Mouse (Mus musculus) kidney, postnatal 14 days (tissue): ENCODE data around the gene Kctd20.
"Not testable (repeated sequence)": the region's sequence is repeated elsewhere in the genome, so short reads cannot be mapped to it uniquely, and the experiment has no call there.

Source experiments
- DNase-seq: peaks from one replicate; pipeline ENCODE4 v3.0.0; 2022; ENCODE audit warnings: mixed read lengths

Gene Kctd20

DNA sequence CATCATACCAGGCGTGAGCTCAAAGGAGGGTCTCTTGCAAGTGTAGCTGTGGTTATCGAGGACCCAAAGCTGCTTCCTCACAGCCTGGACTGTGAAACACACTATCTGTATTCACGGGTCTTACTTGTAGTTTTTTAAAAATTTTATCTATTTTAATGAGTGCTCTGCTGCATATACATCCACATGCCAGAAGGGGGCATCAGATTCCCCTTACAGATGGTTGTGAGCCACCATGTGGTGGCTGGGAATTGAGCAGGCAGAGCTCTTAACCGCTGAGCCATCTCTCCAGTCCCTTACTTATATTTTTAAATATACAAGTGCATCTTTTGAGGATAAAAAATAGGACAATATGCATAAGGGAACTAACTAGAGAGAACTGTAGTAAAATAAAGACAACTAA lies 36.0 kb downstream of the Kctd20 start:
- DNase-seq, result peak; percentile 40

DNA sequence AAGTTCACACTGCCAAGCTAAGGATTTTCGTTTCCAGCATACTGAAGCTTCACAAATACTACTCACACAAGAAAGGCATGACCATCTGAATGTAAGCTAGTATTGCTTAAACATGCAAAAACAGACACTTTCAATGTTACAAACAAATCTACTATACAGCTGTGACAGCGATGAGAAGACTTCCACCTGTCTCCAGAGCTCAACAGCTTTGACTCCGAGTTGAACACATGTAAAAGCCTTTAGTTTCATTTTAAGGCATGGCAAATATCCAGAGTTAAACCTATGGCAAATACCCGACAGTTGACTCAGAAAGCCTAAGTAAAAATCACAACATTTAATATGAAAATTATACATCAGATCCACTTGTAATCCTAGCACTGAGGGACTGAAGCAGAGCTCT lies 36.5 kb downstream of the Kctd20 start:
- DNase-seq, result no peak

DNA sequence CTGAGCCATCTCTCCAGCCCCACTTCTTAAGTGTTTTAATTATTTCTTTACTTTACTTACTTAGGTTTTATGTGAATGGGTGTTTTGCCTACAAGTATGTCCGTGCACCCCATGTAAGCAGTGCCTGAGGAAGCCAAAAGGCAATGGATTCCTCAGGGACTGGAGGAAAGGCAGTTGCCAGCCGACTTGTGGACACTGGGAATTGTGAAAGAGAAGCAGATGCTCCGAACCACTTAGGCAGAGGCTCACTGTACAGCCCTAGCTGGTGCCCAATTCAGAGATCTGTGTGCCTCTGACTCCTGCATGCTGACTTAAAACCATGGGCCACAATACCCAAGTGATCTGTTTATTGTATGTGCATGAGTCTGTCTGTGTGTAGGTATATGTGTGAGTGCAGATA lies 37.2 kb downstream of the Kctd20 start:
- no peak for DNase-seq

GRCm38 (mm10) chr17:28990060-28990459 lies 38.3 kb downstream of the Kctd20 start:
- no peak for DNase-seq

GRCm38 (mm10) chr17:28991286-28991685 lies 39.5 kb downstream of the Kctd20 start:
- no peak for DNase-seq

GRCm38 (mm10) chr17:28992105-28992504 lies 40.4 kb downstream of the Kctd20 start:
- DNase-seq, result peak; percentile 79

GRCm38 (mm10) chr17:28993004-28993403 lies 41.3 kb downstream of the Kctd20 start:
- not testable (repeated sequence) for DNase-seq

GRCm38 (mm10) chr17:28994615-28995014 lies 42.9 kb downstream of the Kctd20 start:
- DNase-seq, result no peak

- DNase-seq, result no peak
Measured at GRCm38 (mm10) chr17:29000465-29000864, 48.7 kb downstream of the Kctd20 start.

- DNase-seq, result no peak
Measured at GRCm38 (mm10) chr17:29003740-29004139, 52.0 kb downstream of the Kctd20 start.

DNA sequence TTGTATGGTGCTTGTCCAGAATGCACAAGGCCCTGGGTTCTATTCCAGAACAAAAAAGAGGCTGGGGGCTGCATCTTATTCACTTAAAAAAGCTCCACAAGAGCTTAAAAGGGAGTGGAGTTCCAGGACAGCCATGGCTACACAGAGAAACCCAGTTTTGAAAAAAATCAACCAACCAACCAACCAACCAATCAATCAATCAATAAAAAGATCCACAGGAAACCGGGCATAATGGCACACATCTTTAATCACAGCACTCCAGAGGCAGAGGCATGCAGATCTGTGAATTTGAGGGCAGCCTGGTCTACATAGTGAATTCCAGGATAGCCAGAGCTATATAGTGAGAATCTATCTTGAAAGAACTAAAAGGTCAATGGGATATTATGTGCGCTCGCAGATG lies 53.3 kb downstream of the Kctd20 start:
- DNase-seq, result no peak

DNA sequence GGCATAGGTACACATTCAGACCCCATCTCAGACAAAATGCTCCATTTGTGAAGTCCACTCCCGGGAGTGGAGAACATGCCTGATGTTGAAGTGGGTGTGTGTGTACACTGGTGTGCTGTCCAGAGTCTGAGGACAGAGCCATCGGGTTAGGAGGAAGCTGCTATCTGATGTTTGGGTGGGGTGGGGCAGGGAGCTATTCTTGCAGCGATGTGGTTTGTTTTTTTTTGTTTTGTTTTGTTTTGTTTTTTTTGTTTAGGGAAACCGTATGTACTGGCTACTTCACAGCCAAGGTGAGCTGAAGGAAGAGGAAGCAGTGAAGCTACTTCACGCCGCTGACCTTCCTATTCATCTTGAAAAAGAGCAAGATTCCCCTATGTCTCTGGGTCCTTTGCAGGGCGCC lies 55.1 kb downstream of the Kctd20 start:
- DNase-seq, result no peak

DNA sequence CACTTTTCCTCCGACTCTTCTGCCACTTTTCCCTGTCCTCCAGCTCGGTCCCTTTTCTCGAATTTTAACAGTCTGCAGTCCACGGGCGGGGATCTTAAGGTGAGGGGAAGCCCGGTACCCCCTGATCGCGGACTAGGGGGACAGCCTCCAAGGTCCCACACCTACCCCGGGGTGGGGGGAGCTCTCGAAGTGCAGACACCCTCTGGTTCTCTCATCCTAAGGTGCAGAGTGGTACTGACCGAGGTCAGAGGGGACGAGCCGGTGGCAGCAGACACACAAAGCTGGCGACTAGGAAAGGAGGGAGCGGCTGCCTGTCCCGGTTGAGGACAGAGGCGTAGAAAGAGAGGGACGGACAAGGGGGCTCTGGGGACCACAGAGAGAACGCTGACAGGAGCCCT lies 55.5 kb downstream of the Kctd20 start:
- DNase-seq, result no peak

DNA sequence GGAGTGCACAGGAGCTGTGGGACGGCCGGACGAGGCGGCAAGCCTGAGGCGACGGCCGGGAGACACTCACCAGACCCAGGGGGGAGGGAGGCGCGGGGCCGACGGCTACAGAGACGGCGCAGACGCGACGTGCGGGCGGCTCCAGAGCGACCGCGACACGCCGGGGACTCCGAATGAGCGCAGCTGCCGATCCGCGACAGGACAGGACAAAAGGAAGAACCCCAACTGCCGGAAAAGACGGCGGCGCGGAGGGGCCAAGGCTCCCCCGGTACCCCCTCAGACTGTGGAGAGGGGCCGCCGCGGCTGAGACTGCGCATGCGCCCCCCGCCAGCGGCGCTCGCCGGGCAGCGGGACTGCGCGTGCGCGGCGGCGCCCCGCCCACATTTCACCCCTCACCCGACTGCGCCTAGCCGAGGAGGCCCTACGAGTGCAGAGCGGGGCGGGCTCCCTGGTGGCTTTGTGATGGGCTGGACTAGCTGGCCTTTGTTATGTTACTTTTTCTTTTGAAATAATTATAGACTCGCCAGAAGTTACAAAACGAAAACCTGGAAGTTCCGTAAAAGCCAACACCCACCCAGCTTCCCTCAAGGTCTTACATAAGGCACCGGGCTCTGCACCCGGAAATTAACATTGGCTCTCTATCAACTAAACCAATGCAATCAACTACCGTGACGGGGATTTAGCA lies 56.0 kb downstream of the Kctd20 start, which contains the start of gene Stk38:
Gene Stk38 (minus strand): TSS at position 355 of the 685 bp plus-strand sequence.
- peak; percentile 96 for DNase-seq

DNA sequence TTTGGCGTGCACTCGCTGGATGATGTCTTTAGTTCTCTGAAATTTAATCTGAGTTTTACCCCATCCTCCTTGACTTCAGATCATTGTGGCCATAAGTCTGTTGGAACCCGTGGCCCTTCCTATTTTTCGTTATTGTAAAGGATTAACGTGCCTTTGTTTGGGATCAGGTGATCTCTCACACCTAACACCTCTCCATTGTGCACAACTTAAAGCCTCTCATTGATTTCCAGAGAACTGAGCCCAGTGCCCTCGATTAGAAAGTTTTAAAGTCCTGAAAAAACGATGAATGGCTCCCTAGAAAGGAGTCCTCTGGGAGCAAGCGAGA lies 56.5 kb downstream of the Kctd20 start:
- no peak for DNase-seq

GRCm38 (mm10) chr17:29009181-29009580 lies 57.4 kb downstream of the Kctd20 start:
- DNase-seq, result no peak

DNA sequence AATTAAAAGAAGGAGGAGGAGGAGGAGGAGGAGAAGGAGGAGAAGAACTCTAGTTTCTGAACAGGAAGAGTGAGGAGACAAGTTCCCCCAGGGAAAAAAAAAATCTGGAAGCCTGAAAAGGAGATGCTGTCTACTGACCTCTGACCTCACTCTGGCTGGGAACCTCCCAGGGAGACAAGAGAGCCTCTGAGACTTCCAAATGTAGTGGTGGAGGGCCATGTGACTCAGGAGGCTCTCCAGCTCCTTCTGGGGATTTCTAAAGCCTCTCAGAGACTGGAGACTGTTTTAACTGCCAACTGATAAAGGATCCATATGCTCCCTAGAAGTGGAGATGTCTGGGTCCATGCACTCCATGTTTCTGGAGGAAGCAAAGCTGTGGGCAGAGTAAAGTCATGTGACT lies 62.5 kb downstream of the Kctd20 start:
- no peak for DNase-seq

- DNase-seq, result peak; percentile 51
Measured at GRCm38 (mm10) chr17:29015638-29016037, 63.9 kb downstream of the Kctd20 start.

DNA sequence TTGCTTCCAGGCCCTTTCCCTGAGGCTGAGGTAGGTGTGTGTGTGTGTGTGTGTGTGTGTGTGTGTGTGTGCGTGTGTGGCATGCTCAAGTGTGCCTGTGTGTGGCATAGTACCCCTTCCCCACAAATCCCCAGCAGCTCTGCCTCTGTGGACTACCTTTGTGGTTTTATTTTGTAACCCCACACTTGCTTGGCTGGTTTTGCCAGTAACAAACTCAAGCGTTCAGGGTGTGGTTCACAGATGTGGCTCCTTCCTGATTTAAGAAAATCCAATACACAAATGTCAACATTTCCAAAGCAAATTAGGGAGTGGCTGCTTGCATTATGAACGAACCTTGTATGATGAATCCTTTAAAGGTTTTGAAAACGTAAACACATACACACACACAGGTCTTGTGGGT lies 65.0 kb downstream of the Kctd20 start:
- no peak for DNase-seq

DNA sequence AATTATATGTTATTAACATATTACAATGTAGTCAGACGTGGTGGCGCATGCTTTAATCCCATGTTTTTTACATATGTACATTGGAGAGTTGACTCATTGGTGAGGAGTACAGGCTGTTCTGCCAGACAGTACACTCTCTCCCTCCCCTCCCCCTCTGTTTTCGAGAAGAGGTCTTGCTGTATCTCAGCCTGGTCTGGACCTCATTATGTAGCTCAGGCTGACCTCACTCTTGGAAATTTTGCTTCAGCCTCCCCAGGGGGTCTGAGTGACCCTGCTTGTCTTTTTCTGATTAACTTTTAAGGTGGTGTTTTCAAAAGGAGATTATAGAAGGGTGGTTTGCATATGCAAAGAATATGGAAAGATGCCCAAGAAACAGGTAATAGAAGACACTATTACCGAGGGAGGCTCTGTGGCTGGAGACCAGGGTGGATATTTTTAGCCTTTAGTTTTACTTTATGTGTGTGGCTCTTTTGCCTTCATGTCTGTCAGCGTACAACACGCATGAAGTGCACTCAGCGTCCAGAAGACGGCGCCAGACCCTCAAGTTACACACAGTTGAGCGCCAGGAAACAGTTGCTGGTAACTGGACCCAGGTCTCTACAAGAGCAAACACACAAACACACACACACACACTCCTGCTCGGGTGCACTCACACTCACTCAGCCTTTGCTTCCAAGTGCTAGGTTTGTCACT lies 66.7 kb downstream of the Kctd20 start:
- no peak for DNase-seq
